Mouse (Mus musculus): Measurements from ENCODE around the gene C1qtnf12. TPM values are rescaled to one million over a fixed set of nuclear protein-coding genes. Genes with fewer than 3 reads are reported as not detected.

C1qtnf12 gene
- total and polyA plus RNA-seq, 2 experiments from 2014 or later = 11.7 to 13.3 TPM

DNA sequence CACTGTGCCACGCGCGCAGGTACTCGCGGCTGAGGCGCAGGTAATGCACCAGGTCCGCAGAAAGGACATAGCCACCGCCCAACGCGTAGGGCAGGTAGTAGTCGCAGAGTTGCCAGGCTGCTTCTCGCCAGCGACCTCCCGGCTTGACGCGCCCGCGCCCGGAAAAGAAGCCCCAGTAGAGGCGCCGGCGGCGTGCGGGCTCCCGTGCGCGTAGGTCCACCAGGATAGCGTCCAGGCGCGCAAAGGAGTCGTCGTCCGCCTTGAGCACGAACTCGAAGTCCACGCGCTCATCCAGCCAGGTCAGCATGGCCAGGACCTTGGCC is 29.8 kb downstream of the C1qtnf12 start:
- Histone ChIP-seq H3K4me1 (ENCODE audit: insufficient read depth, low read length) (peaks cover 7% of the 10 kb centered on the region), H3K36me3 (ENCODE audit: insufficient read depth, low read length) (0 out of 2 replicates have a peak, but pooled peaks cover 7% of the 10 kb centered on the region), H3K4me3 (ENCODE audit: low read depth, low read length) (peak overlapping the region; percentile 73), H3K27ac (ENCODE audit: low read depth, low read length) (peak overlapping the region; percentile 94), H3K9ac (replicated peaks; ENCODE audit: low read length, poor library complexity, severe bottlenecking) (peak overlapping the region; percentile 72), H3K27me3 (ENCODE audit: insufficient read depth, low read length) (no peaks in the 10 kb centered on the region), H3K4me2 (ENCODE audit: low read depth, low read length, poor library complexity, severe bottlenecking) (peak overlapping the region; percentile 95), H3K9me3 (ENCODE audit: low read length) (no peaks in the 10 kb centered on the region)
- ATAC-seq (ENCODE audit: low FRiP score) (peak; percentile 14), DNase-seq (ENCODE audit: low spot score) (no peak)
- WGBS = 26% methylated on average over 33 of the region's 37 CpGs
- no peak for TF ChIP-seq CTCF (IDR thresholded peaks at IDR 0.05)

DNA sequence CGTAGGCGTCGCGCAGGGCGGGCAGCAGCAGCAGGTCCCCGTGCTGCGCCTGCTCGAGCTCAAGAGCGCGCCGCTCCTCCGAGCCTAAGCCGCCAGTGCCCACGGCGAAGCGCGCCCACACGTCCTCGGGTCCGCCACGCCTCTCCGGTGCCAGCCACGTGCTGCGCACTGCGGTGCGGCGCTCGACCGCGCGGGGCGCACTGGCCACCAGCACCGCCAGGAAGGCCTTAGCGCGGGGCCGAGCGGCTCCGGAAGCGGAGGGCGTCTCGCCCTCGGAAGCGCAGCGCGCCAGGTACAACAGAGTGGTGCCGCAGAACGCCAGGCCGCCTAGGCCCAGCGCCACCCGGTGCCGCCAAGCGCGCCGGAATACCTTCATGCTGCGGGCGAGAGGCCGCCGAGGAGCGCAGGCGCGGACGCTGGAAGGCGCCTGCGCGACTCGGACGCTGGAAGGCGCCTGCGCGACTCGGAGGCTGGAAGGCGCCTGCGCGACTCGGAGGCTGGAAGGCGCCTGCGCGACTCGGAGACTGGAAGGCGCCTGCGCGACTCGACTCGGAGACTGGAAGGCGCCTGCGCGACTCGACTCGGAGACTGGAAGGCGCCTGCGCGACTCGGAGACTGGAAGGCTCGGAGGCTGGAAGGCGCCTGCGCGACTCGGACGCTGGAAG is 30.3 kb downstream of the C1qtnf12 start, which contains the start of the genes B3galt6 and Sdf4:
Gene B3galt6 (minus strand): TSS at position 409 of the 665 bp plus-strand sequence.
Gene Sdf4 (plus strand): TSS at position 632 of the 665 bp plus-strand sequence.
- H3K4me3 ChIP-seq (ENCODE audit: low read depth, low read length) = peak within 1 kb of the TSS; percentile 73
- peaks cover 12% of the 10 kb centered on the region; the same call in 1 of the 2 replicates for H3K36me3 ChIP-seq (ENCODE audit: insufficient read depth, low read length)
- peaks cover 7% of the 10 kb centered on the region for H3K4me1 ChIP-seq (ENCODE audit: insufficient read depth, low read length)
- no peaks in the 10 kb centered on the region for H3K9me3 ChIP-seq (ENCODE audit: low read length)
- no peaks in the 10 kb centered on the region for H3K27me3 ChIP-seq (ENCODE audit: insufficient read depth, low read length)
- under 1% methylated on average over 99 of the region's 99 CpGs for WGBS
- DNase-seq (ENCODE audit: low spot score) (peak; percentile 88), ATAC-seq (ENCODE audit: low FRiP score) (peak; percentile 90)
- peak within 1 kb of the TSS; percentile 77 for H3K9ac ChIP-seq (replicated peaks; ENCODE audit: low read length, poor library complexity, severe bottlenecking)
- TF ChIP-seq CTCF (IDR thresholded peaks at IDR 0.05) = peak; percentile 78
- peak within 1 kb of the TSS; percentile 94 for H3K27ac ChIP-seq (ENCODE audit: low read depth, low read length)
- peak within 1 kb of the TSS; percentile 95 for H3K4me2 ChIP-seq (ENCODE audit: low read depth, low read length, poor library complexity, severe bottlenecking)

GRCm38 (mm10) chr4:155992906-155993547 is 30.9 kb downstream of the C1qtnf12 start:
- DNase-seq (ENCODE audit: low spot score) = peak; percentile 97
- Histone ChIP-seq H3K27me3 (ENCODE audit: insufficient read depth, low read length) (no peaks in the 10 kb centered on the region), H3K4me1 (ENCODE audit: insufficient read depth, low read length) (peaks cover 7% of the 10 kb centered on the region), H3K9me3 (ENCODE audit: low read length) (no peaks in the 10 kb centered on the region), H3K4me3 (ENCODE audit: low read depth, low read length) (peak overlapping the region; percentile 73), H3K4me2 (ENCODE audit: low read depth, low read length, poor library complexity, severe bottlenecking) (peak overlapping the region; percentile 58), H3K27ac (ENCODE audit: low read depth, low read length) (peak overlapping the region; percentile 89), H3K36me3 (ENCODE audit: insufficient read depth, low read length) (peaks cover 18% of the 10 kb centered on the region; the same call in 1 of the 2 replicates), H3K9ac (replicated peaks; ENCODE audit: low read length, poor library complexity, severe bottlenecking) (peak overlapping the region; percentile 77)
- ATAC-seq (ENCODE audit: low FRiP score) = peak; percentile 87
- under 1% methylated on average over 63 of the region's 70 CpGs for WGBS
- TF ChIP-seq CTCF (IDR thresholded peaks at IDR 0.05) = peak; percentile 29; the same call in 1 of the 2 replicates

- 4% methylated on average over 15 of the region's 15 CpGs for WGBS
- Histone ChIP-seq H3K36me3 (ENCODE audit: insufficient read depth, low read length) (peaks cover 21% of the 10 kb centered on the region; the same call in 1 of the 2 replicates), H3K9me3 (ENCODE audit: low read length) (no peaks in the 10 kb centered on the region), H3K9ac (replicated peaks; ENCODE audit: low read length, poor library complexity, severe bottlenecking) (peak overlapping the region; percentile 77), H3K27me3 (ENCODE audit: insufficient read depth, low read length) (no peaks in the 10 kb centered on the region), H3K27ac (ENCODE audit: low read depth, low read length) (peak overlapping the region; percentile 89), H3K4me1 (ENCODE audit: insufficient read depth, low read length) (peaks cover 7% of the 10 kb centered on the region), H3K4me3 (ENCODE audit: low read depth, low read length) (peak overlapping the region; percentile 73), H3K4me2 (ENCODE audit: low read depth, low read length, poor library complexity, severe bottlenecking) (peak overlapping the region; percentile 58)
- no peak for ATAC-seq (ENCODE audit: low FRiP score)
- TF ChIP-seq CTCF (IDR thresholded peaks at IDR 0.05) = no peak
- no peak for DNase-seq (ENCODE audit: low spot score)
Observed at GRCm38 (mm10) chr4:155993606-155994005, 31.5 kb downstream of the C1qtnf12 start.

GRCm38 (mm10) chr4:156004109-156004508 is 42.0 kb downstream of the C1qtnf12 start:
- H3K4me1 ChIP-seq (ENCODE audit: insufficient read depth, low read length) = no peaks in the 10 kb centered on the region
- DNase-seq (ENCODE audit: low spot score) (no peak), ATAC-seq (ENCODE audit: low FRiP score) (no peak)
- H3K27me3 ChIP-seq (ENCODE audit: insufficient read depth, low read length) = no peaks in the 10 kb centered on the region
- 94% methylated on average over 3 of the region's 3 CpGs for WGBS
- H3K36me3 ChIP-seq (ENCODE audit: insufficient read depth, low read length) = peaks cover 61% of the 10 kb centered on the region
- no peaks in the 10 kb centered on the region for H3K9me3 ChIP-seq (ENCODE audit: low read length)
- H3K27ac ChIP-seq (ENCODE audit: low read depth, low read length) = no peak overlapping the region
- no peak overlapping the region for H3K4me2 ChIP-seq (ENCODE audit: low read depth, low read length, poor library complexity, severe bottlenecking)
- no peak overlapping the region for H3K9ac ChIP-seq (replicated peaks; ENCODE audit: low read length, poor library complexity, severe bottlenecking)
- H3K4me3 ChIP-seq (ENCODE audit: low read depth, low read length) = no peak overlapping the region
- no peak for TF ChIP-seq CTCF (IDR thresholded peaks at IDR 0.05)

DNA sequence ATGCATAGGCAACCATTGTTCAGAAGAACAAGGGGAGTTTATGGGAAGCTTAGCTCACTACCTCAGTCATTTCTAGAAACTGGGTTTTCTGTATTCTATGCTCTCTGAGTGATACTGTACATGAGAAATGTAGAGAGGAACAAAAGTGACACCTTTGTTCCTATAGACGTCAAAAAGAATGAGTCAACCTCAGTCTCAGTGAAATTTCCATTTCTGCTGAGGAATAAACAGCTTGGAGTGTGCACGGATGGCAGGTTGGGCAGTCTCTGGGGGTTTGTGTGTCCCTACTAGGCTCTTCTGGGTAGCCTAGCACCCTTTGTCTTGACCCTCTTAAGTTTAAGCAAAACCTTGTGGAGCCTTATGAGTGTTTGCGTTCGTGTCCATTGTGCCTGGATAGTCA is 46.3 kb downstream of the C1qtnf12 start:
- Histone ChIP-seq H3K4me3 (ENCODE audit: low read depth, low read length) (no peak overlapping the region), H3K27me3 (ENCODE audit: insufficient read depth, low read length) (no peaks in the 10 kb centered on the region), H3K4me1 (ENCODE audit: insufficient read depth, low read length) (no peaks in the 10 kb centered on the region), H3K9ac (replicated peaks; ENCODE audit: low read length, poor library complexity, severe bottlenecking) (no peak overlapping the region), H3K36me3 (ENCODE audit: insufficient read depth, low read length) (peaks cover 57% of the 10 kb centered on the region), H3K27ac (ENCODE audit: low read depth, low read length) (no peak overlapping the region), H3K9me3 (ENCODE audit: low read length) (no peaks in the 10 kb centered on the region), H3K4me2 (ENCODE audit: low read depth, low read length, poor library complexity, severe bottlenecking) (no peak overlapping the region)
- DNase-seq (ENCODE audit: low spot score) = no peak
- 94% methylated on average over 4 of the region's 4 CpGs for WGBS
- TF ChIP-seq CTCF (IDR thresholded peaks at IDR 0.05) = no peak
- no peak for ATAC-seq (ENCODE audit: low FRiP score)

Measured in midbrain, postnatal 0 days (tissue).